Mouse (Mus musculus): ENCODE measurements at regions not wholly inside any gene's neighbourhood (a gene's known extent, or its start where the extent isn't known, plus 50 kb on each side); places are given as distances from the start of the nearest gene placed in this dataset.

GRCm38 (mm10) chr10:20799792-20800191 lies 74.9 kb upstream of the Pde7b start:
- TF ChIP-seq CTCF (IDR thresholded peaks at IDR 0.05 in 2 of 3, conservative IDR thresholded peaks at IDR 0.05 in 1 of 3; ENCODE audit: control insufficient read depth in 1 of 3, insufficient read depth in 1 of 3, low read depth in 2 of 3, low read length in 3 of 3, poor library complexity in 1 of 3, severe bottlenecking in 1 of 3) (no peak), POLR2A (IDR thresholded peaks at IDR 0.05; ENCODE audit: control insufficient read depth in 1 of 2, insufficient read depth in 1 of 2, low read depth in 1 of 2, low read length in 2 of 2, poor library complexity in 1 of 2) (no peak), RAD21 (IDR thresholded peaks at IDR 0.05; ENCODE audit: low read depth, low read length) (no peak), EP300 (IDR thresholded peaks at IDR 0.05; ENCODE audit: low read depth in 1 of 2, low read length in 2 of 2) (no peak), ETS1 (IDR thresholded peaks at IDR 0.05; ENCODE audit: low read depth, low read length) (no peak), RCOR1 (IDR thresholded peaks at IDR 0.05; ENCODE audit: low read depth, low read length) (no peak), CHD1 (IDR thresholded peaks at IDR 0.05; ENCODE audit: low read depth, low read length) (no peak), MXI1 (IDR thresholded peaks at IDR 0.05; ENCODE audit: low read depth, low read length) (no peak), MAX (IDR thresholded peaks at IDR 0.05; ENCODE audit: low read length) (no peak), NELFE (IDR thresholded peaks at IDR 0.05; ENCODE audit: low read depth, low read length) (no peak)

Data from MEL (cell line).